Mouse (Mus musculus) CH12.LX (cell line): ENCODE results near the gene Nfat5.

ENCODE experiments used
- CTCF ChIP-seq, 2 experiments: IDR thresholded peaks in 1 of 2; conservative IDR thresholded peaks in 1 of 2; 2 replicates each; pipeline ENCODE4 v1.5.1; 2011 to 2012; ENCODE audit warnings: low read depth in 2 of 2, low read length in 2 of 2, improper control_type of control experiment in 1 of 2, inconsistent platforms in 1 of 2, mild to moderate bottlenecking in 1 of 2, moderate library complexity in 1 of 2
- IRF4 ChIP-seq: IDR thresholded peaks from 2 replicates; pipeline ENCODE4 v1.6.1; 2014; ENCODE audit warnings: low read depth, mild to moderate bottlenecking, inconsistent platforms, low read length, improper control_type of control experiment
- POLR2A ChIP-seq: IDR thresholded peaks from 2 replicates; pipeline ENCODE4 v1.6.1; 2011; ENCODE audit warnings: low read depth, mild to moderate bottlenecking, improper control_type of control experiment, low read length
- RAD21 ChIP-seq: IDR thresholded peaks from 2 replicates; pipeline ENCODE4 v1.6.1; 2011; ENCODE audit warnings: low read depth, mild to moderate bottlenecking, low read length, improper control_type of control experiment, moderate library complexity
- ZKSCAN1 ChIP-seq: IDR thresholded peaks from 2 replicates; pipeline ENCODE4 v1.6.1; 2012; ENCODE audit warnings: low read depth, inconsistent platforms, low read length, improper control_type of control experiment, borderline replicate concordance

GRCm38 (mm10) chr8:107268501-107268900 lies 24.8 kb upstream of the Nfat5 start:
- no peak for TF ChIP-seq POLR2A
- TF ChIP-seq RAD21 = no peak
- TF ChIP-seq CTCF (conservative IDR thresholded peaks at IDR 0.05 in 1 of 2, IDR thresholded peaks at IDR 0.05 in 1 of 2; ENCODE audit: low read depth in 2 of 2, low read length in 2 of 2) = no peak
- no peak for TF ChIP-seq IRF4
- TF ChIP-seq ZKSCAN1 = no peak
